Mouse (Mus musculus) cerebellum, adult 2 months (tissue): ENCODE measurements around the gene Cdk5rap1. TPM values are rescaled to one million over a fixed set of nuclear protein-coding genes. Genes with fewer than 3 reads are reported as not detected.
A peak's percentile ranks its signal among the peaks of the same experiment; 100 is the strongest.

Experiments used
- DNase-seq, 2 experiments: peaks; one replicate each; pipeline ENCODE4 v3.0.0; 2021
- H3K27ac ChIP-seq: fragments of 200-500 bp; 2 replicates; pipeline ENCODE4 v1.5.1; 2012; ENCODE audit warnings: low read length, control low read depth, inconsistent platforms; ENCODE audit not compliant: insufficient read depth
- H3K27me3 ChIP-seq: fragments of 200-500 bp; 2 replicates; pipeline ENCODE4 v1.6.1; 2012; ENCODE audit warnings: inconsistent platforms, mild to moderate bottlenecking, low read length, moderate library complexity; ENCODE audit not compliant: control insufficient read depth, insufficient read depth
- H3K4me1 ChIP-seq: fragments of 200-500 bp; 2 replicates; pipeline ENCODE4 v1.6.1; 2011; ENCODE audit warnings: low read length; ENCODE audit not compliant: control insufficient read depth, insufficient read depth
- H3K4me3 ChIP-seq: fragments of 200-500 bp; replicated peaks from 2 replicates; pipeline ENCODE3; 2011; ENCODE audit warnings: mild to moderate bottlenecking, low read depth, low read length, control low read depth; ENCODE audit not compliant: insufficient read depth
- CTCF ChIP-seq: fragments of 200-500 bp; IDR thresholded peaks from 2 replicates; pipeline ENCODE4 v1.5.1; 2011; ENCODE audit warnings: low read depth, mild to moderate bottlenecking, control low read depth, low read length, moderate library complexity, borderline replicate concordance; ENCODE audit not compliant: insufficient read depth
- POLR2A ChIP-seq: fragments of 200-500 bp; IDR thresholded peaks from 2 replicates; pipeline ENCODE4 v1.6.1; 2011; ENCODE audit warnings: low read length, control low read depth, borderline replicate concordance; ENCODE audit not compliant: insufficient read depth
- WGBS: fragments of 180-500 bp; shearing (Covaris S2); methylation state at CpG from one replicate; pipeline ENCODE4 v1.1.7; 2018; 5-methylcytosine and 5-hydroxymethylcytosine counted together
- polyA plus RNA-seq: library from polyadenylated mRNA; depleted of rRNA; stranded (reverse); fragments of >200 nt; gene quantifications from 2 replicates; pipeline ENCODE4 v1.2.3, GENCODE M21; 2012

The Cdk5rap1 gene
- polyA plus RNA-seq, 1 experiment, result 19.2 TPM

DNA sequence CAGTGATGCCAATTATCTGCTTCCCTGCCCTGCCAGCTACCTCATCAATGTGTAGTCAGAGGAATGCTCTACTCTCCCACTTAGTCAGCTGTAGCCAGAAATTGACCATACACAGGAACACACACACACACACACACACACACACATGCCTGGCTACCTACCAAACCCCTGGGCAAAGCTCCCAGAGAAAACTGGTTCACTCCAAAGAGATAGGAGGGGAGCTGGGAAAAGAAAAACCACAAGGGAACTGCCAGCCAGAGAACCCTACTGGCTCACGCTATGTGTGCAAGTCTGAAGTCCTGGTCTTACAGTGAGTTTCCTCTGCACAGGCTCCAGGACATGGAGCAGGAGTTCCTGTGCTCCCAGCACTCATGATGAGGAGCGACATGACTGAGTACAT, 37.5 kb upstream of the Cdk5rap1 start:
- TF ChIP-seq CTCF (no peak), POLR2A (no peak)
- H3K4me3 ChIP-seq, result no peak overlapping the region
- DNase-seq, result no peak
- no peaks in the 10 kb centered on the region for H3K27me3 ChIP-seq
- H3K27ac ChIP-seq, result no peak overlapping the region
- WGBS, result 48% methylated on average over 2 of the region's 2 CpGs
- H3K4me1 ChIP-seq, result no peaks in the 10 kb centered on the region

- Histone ChIP-seq H3K4me3 (peak within 1 kb of the TSS; percentile 79), H3K27ac (peak within 1 kb of the TSS; percentile 6), H3K27me3 (no peaks in the 10 kb centered on the region), H3K4me1 (no peaks in the 10 kb centered on the region)
- peak; percentile 80 to 83 for DNase-seq
- peak; percentile 58 for TF ChIP-seq POLR2A
- TF ChIP-seq CTCF, result no peak
- 2% methylated on average over 81 of the region's 84 CpGs for WGBS
Measured at GRCm38 (mm10) chr2:154407643-154408445, 35.0 kb upstream of the Cdk5rap1 start, which contains the start of gene Snta1. TSS of gene Snta1 (minus strand) at chr2:154408099.

DNA sequence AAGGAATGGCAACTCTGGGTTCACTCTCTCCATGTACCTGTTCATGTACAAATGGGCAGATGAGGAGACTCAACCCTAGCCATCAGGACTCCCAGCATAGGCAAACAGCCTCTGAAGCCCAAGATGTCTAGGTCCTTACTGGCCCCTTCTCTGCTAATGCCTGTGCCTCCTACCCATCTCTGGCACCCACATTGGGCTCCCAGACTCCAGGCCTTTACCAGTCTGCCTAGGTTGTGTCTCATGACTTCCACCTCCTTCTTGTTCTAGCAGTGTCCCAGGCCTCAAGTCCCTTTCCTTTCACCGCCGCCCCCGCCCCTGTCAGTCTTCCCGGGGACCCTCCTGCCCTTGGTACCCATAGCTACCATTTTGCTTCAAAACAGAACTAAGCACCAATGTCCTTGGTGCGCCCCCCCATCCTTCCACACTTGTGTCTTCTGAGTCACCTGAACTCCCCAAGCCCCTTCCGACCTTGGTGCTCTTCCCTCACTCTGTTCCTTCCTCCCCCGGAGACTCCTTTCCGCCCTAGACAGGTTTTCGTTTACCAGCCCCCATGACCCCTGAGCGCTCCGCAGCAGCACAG, 34.3 kb upstream of the Cdk5rap1 start:
- peak overlapping the region; percentile 6 for H3K27ac ChIP-seq
- peak in 1 of 2 experiments; percentile 16 for DNase-seq
- no peaks in the 10 kb centered on the region for H3K27me3 ChIP-seq
- TF ChIP-seq POLR2A (no peak), CTCF (no peak)
- 32% methylated on average over 11 of the region's 11 CpGs for WGBS
- no peaks in the 10 kb centered on the region for H3K4me1 ChIP-seq
- H3K4me3 ChIP-seq, result peak overlapping the region; percentile 79

DNA sequence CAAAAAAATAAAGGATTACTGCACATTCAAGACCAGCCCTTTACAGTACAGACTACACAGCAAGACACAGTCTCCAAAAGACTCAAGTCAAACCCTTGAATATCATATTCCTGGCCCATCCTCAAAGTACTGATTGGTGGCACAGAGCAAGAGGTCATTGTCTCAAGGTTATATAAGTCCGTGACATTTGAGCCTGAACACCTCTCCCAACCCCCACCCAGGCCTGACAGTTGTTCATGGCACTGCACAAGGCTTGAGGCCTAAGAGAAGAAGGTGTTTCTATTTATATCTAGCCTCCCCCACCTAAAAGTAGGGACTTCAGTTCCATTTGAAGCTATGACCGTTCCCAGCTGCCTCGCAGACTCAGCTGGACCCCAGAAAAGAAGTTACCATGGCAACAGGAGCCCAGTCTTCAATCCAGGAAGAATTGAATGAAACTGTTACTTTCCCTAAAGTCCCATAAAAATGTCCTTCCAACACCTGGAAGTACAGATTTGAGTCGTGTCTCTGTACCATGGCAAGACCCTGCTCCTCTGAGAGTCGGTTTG, 32.7 kb upstream of the Cdk5rap1 start:
- H3K4me3 ChIP-seq, result no peak overlapping the region
- no peak for DNase-seq
- TF ChIP-seq POLR2A (no peak), CTCF (no peak)
- H3K27me3 ChIP-seq, result no peaks in the 10 kb centered on the region
- H3K27ac ChIP-seq, result no peak overlapping the region
- WGBS, result 76% methylated on average over 5 of the region's 5 CpGs
- H3K4me1 ChIP-seq, result no peaks in the 10 kb centered on the region

- H3K27me3 ChIP-seq, result no peaks in the 10 kb centered on the region
- peak in 1 of 2 experiments; percentile 35 for DNase-seq
- 0 out of 2 replicates have a peak overlapping the region, but pooled peaks have one; percentile 13 for H3K27ac ChIP-seq
- no peak overlapping the region for H3K4me3 ChIP-seq
- 9% methylated on average over 7 of the region's 7 CpGs for WGBS
- TF ChIP-seq POLR2A, result no peak
- no peak for TF ChIP-seq CTCF
- H3K4me1 ChIP-seq, result no peaks in the 10 kb centered on the region
Measured at GRCm38 (mm10) chr2:154402811-154403210, 30.0 kb upstream of the Cdk5rap1 start.

DNA sequence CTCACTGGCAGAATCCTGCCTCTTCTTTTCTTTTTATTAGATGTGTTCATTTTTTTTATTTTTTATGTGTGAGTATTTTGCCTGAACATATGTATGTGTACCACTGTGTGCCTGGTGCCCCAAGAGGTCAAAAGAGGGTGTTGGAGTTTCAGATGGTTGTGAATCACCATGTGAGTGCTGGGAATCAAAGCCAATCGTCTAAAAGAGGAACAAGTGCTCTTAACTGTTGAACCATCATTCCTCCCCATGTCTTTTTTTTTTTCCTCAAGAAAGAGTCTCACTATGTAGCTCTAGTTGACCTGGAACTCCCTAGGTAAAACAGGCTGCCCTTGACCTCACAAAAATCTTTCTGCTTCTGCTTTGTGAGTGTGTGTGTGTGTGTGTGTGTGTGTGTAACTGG, 29.2 kb upstream of the Cdk5rap1 start:
- DNase-seq, result no peak
- Histone ChIP-seq H3K4me1 (no peaks in the 10 kb centered on the region), H3K27ac (no peak overlapping the region), H3K4me3 (no peak overlapping the region), H3K27me3 (no peaks in the 10 kb centered on the region)
- 62% methylated on average over 1 of the region's 1 CpGs for WGBS
- TF ChIP-seq POLR2A, result no peak
- no peak for TF ChIP-seq CTCF

- no peaks in the 10 kb centered on the region; the same call in 1 of the 2 replicates for H3K4me1 ChIP-seq
- TF ChIP-seq POLR2A, result no peak
- TF ChIP-seq CTCF, result no peak
- peak in 1 of 2 experiments; percentile 50 for DNase-seq
- 48% methylated on average over 2 of the region's 2 CpGs for WGBS
- H3K27me3 ChIP-seq, result no peaks in the 10 kb centered on the region
- no peak overlapping the region for H3K4me3 ChIP-seq
- no peak overlapping the region for H3K27ac ChIP-seq
Measured at GRCm38 (mm10) chr2:154399325-154399724, 26.5 kb upstream of the Cdk5rap1 start.

DNA sequence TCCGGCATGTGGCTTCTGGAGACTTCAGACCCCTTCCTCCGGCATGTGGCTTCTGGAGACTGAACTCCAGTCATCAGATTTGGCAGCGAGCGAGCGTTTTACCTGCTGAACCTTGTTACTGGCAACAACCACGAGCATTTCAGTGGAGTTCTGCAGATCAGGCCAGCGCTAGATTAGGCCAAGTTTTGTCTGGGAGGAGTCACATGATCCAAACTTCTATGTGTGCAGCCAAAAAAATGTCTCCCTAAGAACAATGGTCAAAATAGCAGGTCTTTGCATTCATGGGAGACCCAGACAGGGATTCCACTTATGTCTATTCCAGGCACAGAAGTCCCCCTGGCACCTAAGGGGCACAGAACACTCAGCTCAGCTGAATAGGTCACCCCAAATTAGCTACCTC, 25.5 kb upstream of the Cdk5rap1 start:
- no peak for TF ChIP-seq POLR2A
- TF ChIP-seq CTCF, result no peak
- Histone ChIP-seq H3K27ac (no peak overlapping the region), H3K4me1 (no peaks in the 10 kb centered on the region; the same call in 1 of the 2 replicates), H3K27me3 (no peaks in the 10 kb centered on the region), H3K4me3 (no peak overlapping the region)
- WGBS, result 70% methylated on average over 7 of the region's 7 CpGs
- DNase-seq, result no peak
